Mouse (Mus musculus) heart, embryonic 14.5 days (tissue): ENCODE results near the gene Peak1. TPM values are rescaled to one million over a fixed set of nuclear protein-coding genes. Genes with fewer than 3 reads are reported as not detected.

Experiments
- ATAC-seq: fragments of 200-750 bp; cut with Nextera tagmentation; 2 replicates; pipeline ENCODE4 v1.8.0; 2017; ENCODE audit warnings: low read depth, moderate TSS enrichment; ENCODE audit not compliant: insufficient number of reproducible peaks, insufficient read depth, low FRiP score
- H3K27ac ChIP-seq, 2 experiments: fragments of 200-500 bp in 1 of 2; fragments of 300-500 bp in 1 of 2; sonication (generic) in 1 of 2; replicated peaks in 1 of 2; 2 replicates each; pipeline ENCODE4 v1.5.1; 2012 to 2014; ENCODE audit warnings: low read depth in 2 of 2, low read length in 2 of 2, control low read depth in 1 of 2, mild to moderate bottlenecking in 1 of 2, mixed read lengths in 1 of 2; ENCODE audit not compliant: control insufficient read depth in 1 of 2, insufficient read depth in 1 of 2
- H3K27me3 ChIP-seq: fragments of 300-500 bp; sonication (generic); 2 replicates; pipeline ENCODE4 v1.6.1; 2014; ENCODE audit warnings: mild to moderate bottlenecking, low read length, control low read depth; ENCODE audit not compliant: control insufficient read depth, insufficient read depth
- H3K36me3 ChIP-seq: fragments of 300-500 bp; sonication (generic); 2 replicates; pipeline ENCODE4 v1.6.1; 2014; ENCODE audit warnings: mild to moderate bottlenecking, control low read depth, low read length, mixed read lengths; ENCODE audit not compliant: control insufficient read depth, insufficient read depth
- H3K4me1 ChIP-seq, 2 experiments: fragments of 200-500 bp in 1 of 2; fragments of 300-500 bp in 1 of 2; sonication (generic) in 1 of 2; 2 replicates each; pipeline ENCODE4 v1.6.1; 2012 to 2014; ENCODE audit warnings: low read length in 2 of 2, control low read depth in 1 of 2, mixed read lengths in 1 of 2; ENCODE audit not compliant: control insufficient read depth in 2 of 2, insufficient read depth in 2 of 2
- H3K4me2 ChIP-seq: fragments of 300-500 bp; sonication (generic); 2 replicates; pipeline ENCODE4 v1.6.1; 2014; ENCODE audit warnings: mild to moderate bottlenecking, low read length
- H3K4me3 ChIP-seq, 2 experiments: fragments of 200-500 bp in 1 of 2; fragments of 300-500 bp in 1 of 2; sonication (generic) in 1 of 2; 2 replicates each; pipeline ENCODE4 v1.5.1; 2012 to 2014; ENCODE audit warnings: low read length in 2 of 2, mild to moderate bottlenecking in 2 of 2, control low read depth in 1 of 2, low read depth in 1 of 2, moderate library complexity in 1 of 2; ENCODE audit not compliant: control insufficient read depth in 1 of 2, insufficient read depth in 1 of 2
- H3K9ac ChIP-seq: fragments of 300-500 bp; sonication (generic); 2 replicates; pipeline ENCODE4 v1.6.1; 2014; ENCODE audit warnings: mild to moderate bottlenecking, low read length
- H3K9me3 ChIP-seq: fragments of 300-500 bp; sonication (generic); 2 replicates; pipeline ENCODE4 v1.6.1; 2016; ENCODE audit warnings: low read length, control low read depth; ENCODE audit not compliant: control insufficient read depth
- WGBS: fragments of 180-500 bp; shearing (Covaris S2); extraction: QIAGEN DNeasy Blood & Tissue Kit; methylation state at CpG from one replicate; pipeline ENCODE4 v1.1.7; 2014; 5-methylcytosine and 5-hydroxymethylcytosine counted together
- polyA plus RNA-seq: library from polyadenylated mRNA; unstranded; fragments of >200 nt; fragmentation: Nextera tagmentation; extraction: Ambion mirVana; gene quantifications from 2 replicates; pipeline ENCODE4 v1.2.1, GENCODE M21; 2014

Peak1 gene
- polyA plus RNA-seq, 1 experiment from 2014 or later = 22.4 TPM

DNA sequence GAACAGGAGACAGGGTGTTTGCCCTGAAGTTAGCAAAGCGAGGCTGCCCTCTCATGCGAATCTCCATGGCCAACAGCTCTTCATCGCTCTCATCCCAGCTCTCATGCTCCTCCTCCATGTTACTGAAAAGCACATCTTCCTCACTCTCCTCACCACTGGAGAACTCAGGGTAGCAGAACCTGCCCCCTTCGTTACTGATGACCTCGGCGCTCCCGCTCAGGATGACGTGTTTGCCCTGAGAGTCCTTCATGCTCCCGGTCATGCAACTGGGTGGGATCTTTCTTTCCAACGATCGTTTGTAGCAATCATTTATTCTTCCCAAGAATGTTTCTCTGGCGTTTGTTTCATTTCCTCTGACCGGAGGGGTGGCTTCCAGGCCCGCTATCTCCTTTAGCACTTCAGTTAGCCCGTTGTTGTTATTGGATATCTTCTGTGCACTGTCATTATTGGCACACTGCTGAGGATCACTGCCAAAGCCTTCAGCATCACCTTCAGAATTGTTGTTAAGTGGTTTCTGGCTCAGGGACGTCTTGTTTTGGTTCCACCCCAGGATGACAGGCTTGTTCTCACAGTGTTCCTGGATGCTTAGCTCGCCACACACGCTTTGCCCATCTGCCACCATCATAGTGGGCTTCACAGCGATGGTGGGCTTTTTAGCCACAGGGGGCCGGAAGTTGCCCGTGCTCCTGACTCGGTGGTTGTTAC, 157.9 kb downstream of the Peak1 start:
- peak overlapping the region; percentile 0 to 28 for H3K27ac ChIP-seq
- ATAC-seq = peak; percentile 71
- H3K4me2 ChIP-seq = peak overlapping the region; percentile 34
- H3K9me3 ChIP-seq = peaks cover 6% of the 10 kb centered on the region
- 35% methylated on average over 22 of the region's 22 CpGs for WGBS
- H3K36me3 ChIP-seq = peaks cover 27% of the 10 kb centered on the region
- H3K27me3 ChIP-seq = no peaks in the 10 kb centered on the region
- H3K9ac ChIP-seq = 0 out of 2 replicates have a peak overlapping the region, but pooled peaks have one; percentile 1
- no peak overlapping the region for H3K4me3 ChIP-seq
- H3K4me1 ChIP-seq = peaks cover 14 to 30% of the 10 kb centered on the region in 2 experiments

DNA sequence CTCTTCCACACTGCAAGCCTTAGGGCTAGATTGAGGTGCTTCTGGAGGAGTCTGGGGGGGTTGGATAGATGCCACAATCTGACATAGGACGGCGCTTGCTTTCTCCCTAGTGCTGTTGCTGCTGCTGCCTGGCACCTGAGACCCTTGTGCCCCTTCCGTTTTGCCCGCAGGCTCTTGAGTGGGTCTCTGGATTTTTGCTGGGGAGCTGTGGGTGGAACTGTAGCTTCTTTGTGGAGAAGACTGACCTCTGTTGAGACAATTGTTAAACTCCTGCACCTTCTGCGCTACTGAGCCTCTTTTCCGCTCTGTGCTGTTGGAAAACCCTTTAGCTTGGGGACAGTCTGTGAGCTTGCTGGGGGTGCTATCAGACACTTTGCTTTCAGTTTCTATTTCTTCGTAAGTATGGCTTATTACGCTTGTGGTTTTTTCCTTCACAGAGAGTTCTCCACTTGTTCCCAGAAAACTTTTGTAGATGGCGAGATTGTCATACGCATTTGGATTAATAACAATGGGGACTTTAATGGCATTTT, 159.5 kb downstream of the Peak1 start:
- WGBS = 94% methylated on average over 10 of the region's 10 CpGs
- Histone ChIP-seq H3K4me2 (no peak overlapping the region), H3K4me3 (no peak overlapping the region), H3K9ac (no peak overlapping the region), H3K9me3 (peaks cover 6% of the 10 kb centered on the region), H3K27ac (no peak overlapping the region), H3K4me1 (peaks cover 9 to 22% of the 10 kb centered on the region in 2 experiments), H3K36me3 (peaks cover 27% of the 10 kb centered on the region), H3K27me3 (no peaks in the 10 kb centered on the region)
- ATAC-seq = no peak

DNA sequence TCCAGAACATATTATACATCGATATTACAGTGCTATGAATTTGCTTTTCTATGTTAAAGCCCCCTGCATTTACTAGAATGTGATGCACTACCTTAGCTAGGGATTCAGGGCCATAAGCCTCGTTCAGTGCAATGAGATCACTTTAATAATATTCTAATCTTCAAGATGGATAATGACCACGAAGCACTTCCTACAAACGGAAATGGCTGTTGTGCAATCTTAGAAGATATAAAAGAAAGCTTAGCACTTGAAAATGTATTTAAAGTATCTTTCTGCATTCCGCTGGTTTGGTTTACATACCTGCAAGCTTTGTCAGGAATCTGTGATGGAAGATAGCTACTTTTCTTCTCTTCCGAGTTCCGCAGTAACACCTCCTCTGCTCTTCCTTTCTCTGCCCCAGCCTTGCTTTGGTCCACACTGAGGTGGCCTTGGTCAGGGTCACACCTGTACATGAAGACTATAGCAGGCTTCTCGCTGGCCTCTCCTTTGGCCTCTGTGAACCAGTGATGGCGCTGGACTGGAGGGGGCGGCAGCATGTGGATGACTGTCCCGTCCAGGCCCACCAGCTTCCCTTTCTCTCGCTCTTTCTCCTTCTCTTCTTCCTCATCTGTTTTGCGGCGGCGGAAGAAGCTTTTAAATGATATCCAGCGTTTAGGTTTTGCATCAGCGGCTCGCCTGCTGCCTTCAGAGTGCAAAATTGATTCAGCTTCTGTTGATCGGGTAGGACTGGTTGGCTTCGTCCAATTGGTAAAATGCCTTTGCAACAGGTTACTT, 160.5 kb downstream of the Peak1 start:
- H3K9me3 ChIP-seq = peaks cover 6% of the 10 kb centered on the region
- H3K4me2 ChIP-seq = no peak overlapping the region
- peaks cover 27% of the 10 kb centered on the region for H3K36me3 ChIP-seq
- WGBS = 87% methylated on average over 20 of the region's 20 CpGs
- no peak overlapping the region for H3K27ac ChIP-seq
- no peak overlapping the region for H3K9ac ChIP-seq
- H3K4me3 ChIP-seq = no peak overlapping the region
- no peak for ATAC-seq
- peaks cover 11 to 21% of the 10 kb centered on the region in 2 experiments for H3K4me1 ChIP-seq
- H3K27me3 ChIP-seq = no peaks in the 10 kb centered on the region

DNA sequence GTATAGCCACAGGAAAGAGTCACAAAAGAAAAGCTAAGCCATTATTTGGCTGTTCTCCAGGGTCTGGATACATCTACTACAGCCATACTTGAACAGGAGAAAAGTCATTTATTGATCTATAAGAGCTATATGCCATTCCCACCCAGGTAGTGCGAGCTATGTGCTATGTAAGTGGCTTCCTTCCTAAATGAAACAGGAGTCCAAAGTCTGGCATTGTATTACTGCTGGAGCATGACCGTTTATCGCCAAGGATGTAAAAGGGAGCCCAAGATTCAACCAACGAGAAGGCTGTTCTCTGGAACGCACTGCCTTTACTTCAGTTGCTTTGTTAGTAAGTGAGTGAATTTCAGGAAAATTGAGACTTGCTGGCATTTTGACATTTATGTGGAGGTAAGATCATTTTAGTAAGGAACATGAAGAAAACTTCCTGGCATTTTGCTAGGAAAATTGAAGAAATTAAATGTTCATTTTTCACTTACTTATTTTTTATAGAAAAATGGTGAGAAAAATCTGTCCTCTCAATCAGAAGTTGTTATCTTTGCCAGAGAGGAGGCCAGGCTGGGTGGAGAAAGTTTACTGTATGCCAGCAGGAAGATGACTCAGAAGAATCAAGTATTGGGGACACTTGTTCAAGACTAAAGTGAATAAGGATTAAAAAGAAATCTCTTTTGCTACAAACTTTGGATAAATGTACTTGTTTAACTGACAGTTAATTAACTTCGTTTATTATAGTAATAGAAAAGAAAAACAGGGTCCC, 162.0 kb downstream of the Peak1 start:
- Histone ChIP-seq H3K9ac (no peak overlapping the region), H3K27ac (no peak overlapping the region), H3K27me3 (no peaks in the 10 kb centered on the region), H3K36me3 (peaks cover 27% of the 10 kb centered on the region), H3K4me2 (no peak overlapping the region), H3K4me1 (peaks cover 11 to 21% of the 10 kb centered on the region in 2 experiments), H3K4me3 (no peak overlapping the region), H3K9me3 (peaks cover 6% of the 10 kb centered on the region)
- 93% methylated on average over 6 of the region's 6 CpGs for WGBS
- no peak for ATAC-seq

DNA sequence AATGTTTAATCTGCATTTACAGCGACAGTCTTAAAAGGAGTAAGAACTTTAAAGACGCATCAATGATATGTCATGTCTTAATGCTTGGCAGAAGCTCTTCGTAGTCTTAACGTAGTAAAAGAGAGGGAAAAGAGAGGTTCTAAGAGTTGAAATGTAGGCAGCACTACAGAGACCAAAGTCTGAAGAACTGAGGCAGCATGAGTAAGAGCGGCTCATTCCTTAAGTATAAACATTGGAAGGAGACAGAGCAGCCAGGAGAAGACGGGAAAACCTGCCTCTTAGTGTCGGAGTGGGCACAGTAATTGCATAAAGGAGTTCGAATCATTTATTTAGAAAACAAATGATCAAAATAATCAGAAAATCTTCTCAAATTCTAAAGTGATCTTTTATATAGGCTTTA, 173.5 kb downstream of the Peak1 start:
- Histone ChIP-seq H3K27ac (no peak overlapping the region), H3K4me2 (no peak overlapping the region), H3K27me3 (no peaks in the 10 kb centered on the region), H3K4me3 (no peak overlapping the region), H3K9me3 (no peaks in the 10 kb centered on the region), H3K4me1 (peaks cover 4 to 12% of the 10 kb centered on the region in 2 experiments), H3K36me3 (peaks cover 27% of the 10 kb centered on the region), H3K9ac (no peak overlapping the region)
- WGBS = 78% methylated on average over 8 of the region's 8 CpGs
- ATAC-seq = no peak

DNA sequence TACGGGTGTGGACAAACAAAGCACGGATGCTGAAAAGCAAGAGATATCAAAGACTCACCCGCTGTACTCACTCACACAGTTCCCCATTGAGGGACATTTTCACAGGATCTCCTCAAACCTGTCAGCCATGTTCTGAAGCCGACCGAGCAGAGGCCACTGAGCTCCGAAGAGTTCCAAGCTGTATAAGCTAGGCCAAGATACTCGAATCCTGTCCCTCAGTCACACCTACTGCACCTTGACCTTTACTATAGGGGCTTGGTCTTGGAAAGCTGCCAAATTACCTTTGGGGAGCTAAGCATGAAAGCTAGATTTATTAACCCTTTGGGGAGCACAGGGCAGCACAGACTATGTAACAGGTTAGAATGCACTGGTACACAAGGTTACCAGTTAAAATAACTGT, 174.0 kb downstream of the Peak1 start:
- no peak overlapping the region for H3K4me2 ChIP-seq
- H3K9ac ChIP-seq = no peak overlapping the region
- H3K9me3 ChIP-seq = no peaks in the 10 kb centered on the region
- H3K27me3 ChIP-seq = no peaks in the 10 kb centered on the region
- 74% methylated on average over 7 of the region's 7 CpGs for WGBS
- no peak for ATAC-seq
- peaks cover 27% of the 10 kb centered on the region for H3K36me3 ChIP-seq
- peaks cover 4 to 15% of the 10 kb centered on the region in 2 experiments for H3K4me1 ChIP-seq
- H3K27ac ChIP-seq = no peak overlapping the region
- no peak overlapping the region for H3K4me3 ChIP-seq

DNA sequence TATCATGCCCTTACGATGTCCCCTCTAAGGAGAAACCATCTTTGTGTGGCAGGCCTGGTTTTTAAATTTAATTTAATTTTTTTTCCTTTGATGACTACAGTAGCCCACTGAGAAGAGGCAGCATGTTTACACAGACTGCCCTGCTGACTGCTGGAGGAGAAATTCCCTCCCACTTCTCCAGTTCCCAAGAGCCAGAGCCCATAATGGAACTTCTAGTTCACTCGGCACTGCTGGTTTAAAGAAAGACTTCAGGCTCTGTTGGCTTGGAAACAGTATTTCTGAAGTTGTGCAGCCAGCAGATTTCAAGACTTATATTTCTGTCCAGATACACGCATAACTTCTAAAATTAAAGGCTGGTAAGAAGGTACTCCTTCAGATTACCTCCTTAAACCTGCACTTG, 175.2 kb downstream of the Peak1 start:
- no peak for ATAC-seq
- H3K27me3 ChIP-seq = no peaks in the 10 kb centered on the region
- H3K4me2 ChIP-seq = no peak overlapping the region
- H3K4me1 ChIP-seq = peaks cover 5 to 20% of the 10 kb centered on the region in 2 experiments
- H3K27ac ChIP-seq = 0 out of 4 replicates have a peak overlapping the region, but pooled peaks of 1 of the 2 experiments have one; percentile 7
- no peak overlapping the region for H3K9ac ChIP-seq
- H3K36me3 ChIP-seq = peaks cover 27% of the 10 kb centered on the region
- no peak overlapping the region for H3K4me3 ChIP-seq
- H3K9me3 ChIP-seq = no peaks in the 10 kb centered on the region
- WGBS = 69% methylated on average over 3 of the region's 3 CpGs
